Mouse (Mus musculus) CH12.LX (cell line): ENCODE results near the gene Mgarp. TPM values are rescaled to one million over a fixed set of nuclear protein-coding genes. Genes with fewer than 3 reads are reported as not detected.

Experiments used
- DNase-seq: peaks from one replicate; pipeline ENCODE4 v3.0.0-alpha.2; 2013; ENCODE audit errors: extremely low read depth
- H3K27ac ChIP-seq: 2 replicates; pipeline ENCODE4 v1.5.1; 2012; ENCODE audit warnings: low read depth, mild to moderate bottlenecking, control low read depth, moderate library complexity; ENCODE audit not compliant: insufficient read depth
- H3K27me3 ChIP-seq: replicated peaks from 2 replicates; pipeline ENCODE3; 2012; ENCODE audit warnings: inconsistent platforms
- H3K36me3 ChIP-seq, 2 experiments: replicated peaks in 1 of 2; 2 replicates each; pipeline versions ENCODE3 to v1.6.1; 2012; ENCODE audit warnings: inconsistent platforms in 1 of 2, low read length in 1 of 2, mild to moderate bottlenecking in 1 of 2, mixed read lengths in 1 of 2, moderate library complexity in 1 of 2; ENCODE audit not compliant: control insufficient read depth in 1 of 2, insufficient read depth in 1 of 2
- H3K4me1 ChIP-seq, 2 experiments: 2 replicates each; pipeline ENCODE4 v1.6.1; 2012; ENCODE audit warnings: inconsistent platforms in 1 of 2, moderate library complexity in 1 of 2; ENCODE audit not compliant: insufficient read depth in 2 of 2, control insufficient read depth in 1 of 2
- H3K4me2 ChIP-seq: 2 replicates; pipeline ENCODE4 v1.6.1; 2012; ENCODE audit warnings: low read depth, mild to moderate bottlenecking, control low read depth; ENCODE audit not compliant: poor library complexity, insufficient read depth, severe bottlenecking
- H3K4me3 ChIP-seq, 3 experiments: fragments of 150-350 bp in 1 of 3; sonication (generic) in 1 of 3; replicated peaks in 1 of 3; 2 replicates each; pipeline versions ENCODE3 to v1.5.1; 2011 to 2012; ENCODE audit warnings: low read depth in 2 of 3, low read length in 2 of 3, mild to moderate bottlenecking in 2 of 3, moderate library complexity in 2 of 3, control low read depth in 1 of 3, improper control_type of control experiment in 1 of 3, inconsistent platforms in 1 of 3, mixed read lengths in 1 of 3; ENCODE audit not compliant: poor library complexity in 1 of 3
- H3K79me2 ChIP-seq: replicated peaks from 2 replicates; pipeline ENCODE4 v1.6.1; 2012; ENCODE audit warnings: mild to moderate bottlenecking, moderate library complexity; ENCODE audit not compliant: control insufficient read depth, poor library complexity, insufficient read depth, severe bottlenecking; ENCODE audit errors: extremely low read depth
- H3K9ac ChIP-seq: 2 replicates; pipeline ENCODE4 v1.6.1; 2012; ENCODE audit warnings: low read depth, mild to moderate bottlenecking, control low read depth, moderate library complexity; ENCODE audit not compliant: insufficient read depth
- H3K9me3 ChIP-seq: replicated peaks from 2 replicates; pipeline ENCODE3; 2012; ENCODE audit warnings: low read length, inconsistent platforms, mixed read lengths
- BHLHE40 ChIP-seq: IDR thresholded peaks from 2 replicates; pipeline ENCODE4 v1.6.1; 2011; ENCODE audit warnings: mild to moderate bottlenecking, low read depth, low read length, improper control_type of control experiment
- CHD1 ChIP-seq: IDR thresholded peaks from 2 replicates; pipeline ENCODE4 v1.6.1; 2012; ENCODE audit warnings: low read depth, low read length, improper control_type of control experiment, inconsistent platforms
- CHD2 ChIP-seq: IDR thresholded peaks from 2 replicates; pipeline ENCODE4 v1.6.1; 2011; ENCODE audit warnings: low read length, improper control_type of control experiment
- CTCF ChIP-seq, 2 experiments: IDR thresholded peaks in 1 of 2; conservative IDR thresholded peaks in 1 of 2; 2 replicates each; pipeline ENCODE4 v1.5.1; 2011 to 2012; ENCODE audit warnings: low read depth in 2 of 2, low read length in 2 of 2, improper control_type of control experiment in 1 of 2, inconsistent platforms in 1 of 2, mild to moderate bottlenecking in 1 of 2, moderate library complexity in 1 of 2
- E2F4 ChIP-seq: IDR thresholded peaks from 2 replicates; pipeline ENCODE4 v1.6.1; 2011; ENCODE audit warnings: low read depth, low read length, improper control_type of control experiment; ENCODE audit not compliant: insufficient replicate concordance
- ELF1 ChIP-seq: IDR thresholded peaks from 2 replicates; pipeline ENCODE4 v1.6.1; 2014; ENCODE audit warnings: low read depth, mild to moderate bottlenecking, inconsistent platforms, low read length, improper control_type of control experiment
- EP300 ChIP-seq: IDR thresholded peaks from 2 replicates; pipeline ENCODE4 v1.6.1; 2011; ENCODE audit warnings: low read length, improper control_type of control experiment
- ETS1 ChIP-seq: conservative IDR thresholded peaks from 2 replicates; pipeline ENCODE4 v1.6.1; 2012; ENCODE audit warnings: low read depth, mild to moderate bottlenecking, inconsistent platforms, low read length, improper control_type of control experiment, moderate library complexity
- HCFC1 ChIP-seq: IDR thresholded peaks from 2 replicates; pipeline ENCODE4 v1.6.1; 2012; ENCODE audit warnings: low read depth, mild to moderate bottlenecking, inconsistent platforms, low read length, improper control_type of control experiment
- IRF4 ChIP-seq: IDR thresholded peaks from 2 replicates; pipeline ENCODE4 v1.6.1; 2014; ENCODE audit warnings: low read depth, mild to moderate bottlenecking, inconsistent platforms, low read length, improper control_type of control experiment
- JUN ChIP-seq: IDR thresholded peaks from 2 replicates; pipeline ENCODE4 v1.6.1; 2011; ENCODE audit warnings: low read depth, mild to moderate bottlenecking, low read length, improper control_type of control experiment, moderate library complexity; ENCODE audit not compliant: insufficient read depth
- JUND ChIP-seq: conservative IDR thresholded peaks from 2 replicates; pipeline ENCODE4 v1.6.1; 2011; ENCODE audit warnings: low read depth, low read length, improper control_type of control experiment
- KAT2A ChIP-seq: IDR thresholded peaks from 2 replicates; pipeline ENCODE4 v1.6.1; 2012; ENCODE audit warnings: low read length, improper control_type of control experiment, inconsistent platforms; ENCODE audit not compliant: insufficient replicate concordance
- MAFK ChIP-seq: IDR thresholded peaks from 2 replicates; pipeline ENCODE4 v1.6.1; 2011; ENCODE audit warnings: low read length, improper control_type of control experiment; ENCODE audit not compliant: insufficient replicate concordance
- MAX ChIP-seq: IDR thresholded peaks from 2 replicates; pipeline ENCODE4 v1.6.1; 2011; ENCODE audit warnings: low read length, improper control_type of control experiment
- MAZ ChIP-seq: IDR thresholded peaks from 2 replicates; pipeline ENCODE4 v1.6.1; 2012; ENCODE audit warnings: low read depth, mild to moderate bottlenecking, inconsistent platforms, low read length, improper control_type of control experiment, moderate library complexity
- MEF2A ChIP-seq: IDR thresholded peaks from 2 replicates; pipeline ENCODE4 v1.6.1; 2014; ENCODE audit warnings: low read depth, mild to moderate bottlenecking, inconsistent platforms, low read length, improper control_type of control experiment, borderline replicate concordance
- MXI1 ChIP-seq: IDR thresholded peaks from 2 replicates; pipeline ENCODE4 v1.6.1; 2011; ENCODE audit warnings: mild to moderate bottlenecking, low read depth, low read length, improper control_type of control experiment
- MYC ChIP-seq: IDR thresholded peaks from 2 replicates; pipeline ENCODE4 v1.6.1; 2011; ENCODE audit warnings: low read depth, mild to moderate bottlenecking, improper control_type of control experiment, low read length
- NELFE ChIP-seq: IDR thresholded peaks from 2 replicates; pipeline ENCODE4 v1.6.1; 2011; ENCODE audit warnings: low read depth, low read length, improper control_type of control experiment
- NRF1 ChIP-seq: IDR thresholded peaks from 2 replicates; pipeline ENCODE4 v1.6.1; 2014; ENCODE audit warnings: low read depth, mild to moderate bottlenecking, inconsistent platforms, low read length, improper control_type of control experiment, moderate library complexity
- PAX5 ChIP-seq: IDR thresholded peaks from 2 replicates; pipeline ENCODE4 v1.6.1; 2012; ENCODE audit warnings: low read length, inconsistent platforms, mixed read lengths
- POLR2A ChIP-seq: IDR thresholded peaks from 2 replicates; pipeline ENCODE4 v1.6.1; 2011; ENCODE audit warnings: low read depth, mild to moderate bottlenecking, improper control_type of control experiment, low read length
- POLR2AphosphoS2 ChIP-seq: IDR thresholded peaks from 2 replicates; pipeline ENCODE4 v1.6.1; 2011; ENCODE audit warnings: low read depth, low read length, improper control_type of control experiment
- RAD21 ChIP-seq: IDR thresholded peaks from 2 replicates; pipeline ENCODE4 v1.6.1; 2011; ENCODE audit warnings: low read depth, mild to moderate bottlenecking, low read length, improper control_type of control experiment, moderate library complexity
- RCOR1 ChIP-seq: conservative IDR thresholded peaks from 2 replicates; pipeline ENCODE4 v1.6.1; 2012; ENCODE audit warnings: low read depth, mild to moderate bottlenecking, inconsistent platforms, low read length, improper control_type of control experiment
- SIN3A ChIP-seq: IDR thresholded peaks from 2 replicates; pipeline ENCODE4 v1.6.1; 2012; ENCODE audit warnings: low read length, improper control_type of control experiment, inconsistent platforms
- SMC3 ChIP-seq: IDR thresholded peaks from 2 replicates; pipeline ENCODE4 v1.6.1; 2011; ENCODE audit warnings: low read depth, low read length, improper control_type of control experiment
- TBP ChIP-seq: conservative IDR thresholded peaks from 2 replicates; pipeline ENCODE4 v1.6.1; 2011; ENCODE audit warnings: low read depth, low read length, improper control_type of control experiment
- TCF12 ChIP-seq: IDR thresholded peaks from 2 replicates; pipeline ENCODE4 v1.6.1; 2014; ENCODE audit warnings: low read depth, mild to moderate bottlenecking, inconsistent platforms, low read length, improper control_type of control experiment
- UBTF ChIP-seq: IDR thresholded peaks from 2 replicates; pipeline ENCODE4 v1.6.1; 2012; ENCODE audit warnings: low read depth, mild to moderate bottlenecking, inconsistent platforms, low read length, improper control_type of control experiment, moderate library complexity
- USF1 ChIP-seq: IDR thresholded peaks from 2 replicates; pipeline ENCODE4 v1.6.1; 2014; ENCODE audit warnings: low read depth, mild to moderate bottlenecking, inconsistent platforms, low read length, improper control_type of control experiment
- USF2 ChIP-seq: conservative IDR thresholded peaks from 2 replicates; pipeline ENCODE4 v1.6.1; 2011; ENCODE audit warnings: low read depth, low read length, improper control_type of control experiment
- ZC3H11A ChIP-seq: IDR thresholded peaks from 2 replicates; pipeline ENCODE4 v1.6.1; 2012; ENCODE audit warnings: low read depth, mild to moderate bottlenecking, inconsistent platforms, low read length, improper control_type of control experiment
- ZKSCAN1 ChIP-seq: IDR thresholded peaks from 2 replicates; pipeline ENCODE4 v1.6.1; 2012; ENCODE audit warnings: low read depth, inconsistent platforms, low read length, improper control_type of control experiment, borderline replicate concordance
- ZMIZ1 ChIP-seq: IDR thresholded peaks from 2 replicates; pipeline ENCODE4 v1.6.1; 2012; ENCODE audit warnings: low read depth, mild to moderate bottlenecking, inconsistent platforms, low read length, improper control_type of control experiment
- ZNF384 ChIP-seq: IDR thresholded peaks from 2 replicates; pipeline ENCODE4 v1.6.1; 2012; ENCODE audit warnings: low read depth, low read length, improper control_type of control experiment, inconsistent platforms
- dilution Hi-C: fragments of 300-500 bp; cut with MboI; formaldehyde crosslinking; loops from 2 replicates; pipeline ENCODE4 v1.14.3; 2020; ENCODE audit warnings: low sequenced_read_pairs; ENCODE audit not compliant: extremely low pct_unique_long_range_greater_than_20kb, extremely low pct_ligation_motif_present
- in situ Hi-C: fragments of 300-500 bp; cut with MboI; formaldehyde crosslinking; loops from 3 replicates; pipeline ENCODE4 v1.14.3; 2019; ENCODE audit warnings: low sequenced_read_pairs, low pct_ligation_motif_present, low pct_unique_long_range_greater_than_20kb, mixed read lengths
- polyA plus RNA-seq: library from polyadenylated mRNA; unstranded; fragments of >175 nt; gene quantifications from 2 replicates; pipeline ENCODE4 v1.2.1, GENCODE M21; 2012; ENCODE audit warnings: low read depth; ENCODE audit not compliant: insufficient read length
- total RNA-seq, 2 experiments: library from RNA; depleted of rRNA; stranded (reverse); fragments of 300-350 nt in 1 of 2; fragments of >200 nt in 1 of 2; gene quantifications; 2 replicates each; pipeline ENCODE4 v1.2.3; 2012 to 2014

The Mgarp gene
- total and polyA plus RNA-seq, 3 experiments, result not detected

GRCm38 (mm10) chr3:51415098-51416072 is 18.8 kb upstream of the Mgarp start, which contains the start of gene Naa15:
TSS of gene Naa15 (plus strand) at chr3:51415148.
- H3K4me3 ChIP-seq, result peak within 1 kb of the TSS; percentile 82 to 91 (median 91)
- no peaks in the 10 kb centered on the region for H3K27me3 ChIP-seq
- peak; percentile 92 for DNase-seq
- peak within 1 kb of the TSS; percentile 97 for H3K9ac ChIP-seq
- peaks cover 0 to 41% of the 10 kb centered on the region in 2 experiments; a peak in 2 of 4 replicates for H3K4me1 ChIP-seq
- in situ Hi-C loops, result no loop called here
- peaks cover 0 to 21% of the 10 kb centered on the region in 2 experiments for H3K36me3 ChIP-seq
- peak within 1 kb of the TSS; percentile 94 for H3K4me2 ChIP-seq
- peaks cover 52% of the 10 kb centered on the region for H3K79me2 ChIP-seq
- dilution Hi-C loops, result no loop called here
- H3K9me3 ChIP-seq, result no peaks in the 10 kb centered on the region
- H3K27ac ChIP-seq, result peak within 1 kb of the TSS; percentile 69; the same call in 1 of the 2 replicates
- no peak for TF ChIP-seq JUND
- peak; percentile 86 for TF ChIP-seq NELFE
- TF ChIP-seq ZKSCAN1, result no peak
- peak; percentile 63; the same call in 1 of the 2 replicates for TF ChIP-seq POLR2AphosphoS2
- peak; percentile 82 for TF ChIP-seq POLR2A
- TF ChIP-seq MAFK, result no peak
- peak; percentile 68 for TF ChIP-seq MAZ
- peak; percentile 98 for TF ChIP-seq MXI1
- TF ChIP-seq ZMIZ1, result peak; percentile 94; the same call in 1 of the 2 replicates
- TF ChIP-seq IRF4, result peak; percentile 64
- TF ChIP-seq NRF1, result peak; percentile 92
- TF ChIP-seq ZNF384, result no peak
- TF ChIP-seq EP300, result no peak
- no peak for TF ChIP-seq ZC3H11A
- peak; percentile 90 for TF ChIP-seq MAX
- peak; percentile 80 for TF ChIP-seq SIN3A
- no peak for TF ChIP-seq CTCF (conservative IDR thresholded peaks at IDR 0.05 in 1 of 2, IDR thresholded peaks at IDR 0.05 in 1 of 2; ENCODE audit: low read depth in 2 of 2, low read length in 2 of 2)
- TF ChIP-seq ELF1, result peak; percentile 72
- TF ChIP-seq TBP, result 0 out of 2 replicates have a peak, but pooled peaks have one; percentile 40
- no peak for TF ChIP-seq RAD21
- peak; percentile 32; the same call in 1 of the 2 replicates for TF ChIP-seq MEF2A
- TF ChIP-seq CHD1, result 0 out of 2 replicates have a peak, but pooled peaks have one; percentile 54
- TF ChIP-seq CHD2, result peak; percentile 77
- no peak for TF ChIP-seq RCOR1
- TF ChIP-seq PAX5, result no peak
- peak; percentile 94 for TF ChIP-seq HCFC1
- TF ChIP-seq KAT2A, result peak; percentile 94; the same call in 1 of the 2 replicates
- TF ChIP-seq USF2, result no peak
- no peak for TF ChIP-seq SMC3
- no peak for TF ChIP-seq JUN
- TF ChIP-seq UBTF, result no peak
- TF ChIP-seq USF1, result peak; percentile 58
- TF ChIP-seq E2F4, result no peak
- peak; percentile 79; the same call in 1 of the 2 replicates for TF ChIP-seq MYC
- TF ChIP-seq TCF12, result peak; percentile 76
- no peak for TF ChIP-seq BHLHE40
- no peak; the same call in 1 of the 2 replicates for TF ChIP-seq ETS1
